Mouse (Mus musculus): Measurements from ENCODE around the gene Rbfox1. TPM values are rescaled to one million over a fixed set of nuclear protein-coding genes. Genes with fewer than 3 reads are reported as not detected.

Gene Rbfox1
- polyA plus RNA-seq, 1 experiment: 0.21 TPM

DNA sequence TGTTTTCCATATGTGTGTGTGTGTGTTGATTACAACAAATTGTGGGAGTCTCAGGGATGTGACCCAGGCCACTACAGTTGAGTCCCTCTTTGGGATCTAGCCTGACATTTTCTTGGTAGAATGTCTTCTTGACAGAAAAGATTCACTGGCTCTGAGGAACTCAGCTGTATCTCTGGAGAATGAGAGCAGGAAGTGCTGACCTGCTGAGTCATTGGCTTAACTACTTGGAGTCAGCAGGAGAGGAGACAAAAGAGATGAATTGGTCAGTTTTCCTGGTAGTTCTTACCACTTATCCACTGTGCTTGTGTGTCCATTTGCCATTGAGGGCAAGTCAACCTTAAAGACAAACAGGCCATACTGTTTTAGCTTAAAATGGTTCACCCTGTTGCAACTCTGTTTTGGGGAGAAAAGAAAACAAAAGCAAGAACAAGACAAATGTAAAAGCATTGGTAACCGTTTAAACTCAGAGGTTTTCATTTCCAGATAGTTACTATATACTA lies 1561.7 kb downstream of the Rbfox1 start:
- Histone ChIP-seq H3K4me3 (replicated peaks) (no peak overlapping the region), H3K27me3 (replicated peaks) (no peaks in the 10 kb centered on the region), H3K9me3 (0 out of 2 replicates have a peak, but pooled peaks cover 3% of the 10 kb centered on the region), H3K36me3 (replicated peaks; ENCODE audit: low read length) (no peaks in the 10 kb centered on the region), H3K4me1 (no peaks in the 10 kb centered on the region)
- no peak for TF ChIP-seq FLI1 (IDR thresholded peaks at IDR 0.05; ENCODE audit: low read length)

- 0 out of 2 replicates have a peak, but pooled peaks cover 3% of the 10 kb centered on the region for H3K9me3 ChIP-seq
- no peak overlapping the region for H3K4me3 ChIP-seq (replicated peaks)
- no peaks in the 10 kb centered on the region for H3K4me1 ChIP-seq
- H3K27me3 ChIP-seq (replicated peaks): no peaks in the 10 kb centered on the region
- no peaks in the 10 kb centered on the region for H3K36me3 ChIP-seq (replicated peaks; ENCODE audit: low read length)
- TF ChIP-seq FLI1 (IDR thresholded peaks at IDR 0.05; ENCODE audit: low read length) (no peak), GATA1 (IDR thresholded peaks at IDR 0.05; ENCODE audit: borderline replicate concordance, low read length) (no peak)
These were observed 1562.8 kb downstream of the Rbfox1 start for GRCm38 (mm10) chr16:7447718-7448649.

DNA sequence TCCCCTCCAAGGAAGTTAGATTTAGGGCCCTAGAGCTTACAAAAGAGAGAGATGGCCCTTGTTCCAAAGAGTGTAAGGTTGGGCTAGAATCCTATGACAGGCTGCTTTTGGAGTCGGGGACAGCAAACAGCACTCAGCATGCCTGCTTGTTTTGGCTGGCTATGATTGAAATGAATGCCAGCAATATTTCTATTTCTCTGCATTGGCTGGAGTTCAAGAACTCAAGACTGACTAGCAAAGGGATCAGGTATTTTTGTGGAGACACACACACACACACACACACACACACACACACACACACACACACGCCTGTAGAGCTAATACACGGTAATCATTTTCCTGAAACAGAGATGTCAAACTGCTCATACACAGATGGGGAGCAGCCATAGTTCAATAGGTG lies 1566.0 kb downstream of the Rbfox1 start:
- 0 out of 2 replicates have a peak, but pooled peaks cover 3% of the 10 kb centered on the region for H3K9me3 ChIP-seq

DNA sequence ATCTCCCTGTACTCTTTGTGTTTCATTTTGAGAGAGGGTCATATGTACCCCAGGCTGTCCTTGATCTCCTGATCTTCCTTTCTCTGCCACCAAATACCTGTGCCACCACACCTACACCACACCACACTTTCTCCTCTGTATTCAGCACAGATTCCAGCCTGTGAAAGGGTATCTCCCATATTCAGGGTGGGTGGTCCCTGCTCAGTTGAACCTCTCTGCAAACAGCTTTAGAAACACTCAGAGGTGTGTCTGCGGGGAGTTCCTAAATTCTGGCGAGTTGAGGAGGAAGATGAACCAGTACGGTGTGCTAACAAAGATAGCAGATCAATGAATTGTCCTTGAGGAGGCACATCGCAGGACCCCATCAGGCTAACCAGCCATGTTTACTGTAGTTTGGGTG lies 1572.4 kb downstream of the Rbfox1 start:
- no peaks in the 10 kb centered on the region for H3K4me1 ChIP-seq
- no peaks in the 10 kb centered on the region for H3K27me3 ChIP-seq (replicated peaks)
- TF ChIP-seq GATA1 (IDR thresholded peaks at IDR 0.05; ENCODE audit: borderline replicate concordance, low read length): no peak
- TF ChIP-seq FLI1 (IDR thresholded peaks at IDR 0.05; ENCODE audit: low read length): no peak
- no peak overlapping the region for H3K4me3 ChIP-seq (replicated peaks)
- H3K9me3 ChIP-seq: no peaks in the 10 kb centered on the region
- H3K36me3 ChIP-seq (replicated peaks; ENCODE audit: low read length): no peaks in the 10 kb centered on the region

More for the DNA sequence above, 1566.0 kb downstream of the Rbfox1 start:
- Histone ChIP-seq H3K27me3 (replicated peaks) (no peaks in the 10 kb centered on the region), H3K4me1 (no peaks in the 10 kb centered on the region), H3K36me3 (replicated peaks; ENCODE audit: low read length) (no peaks in the 10 kb centered on the region), H3K4me3 (replicated peaks) (no peak overlapping the region)
- TF ChIP-seq FLI1 (IDR thresholded peaks at IDR 0.05; ENCODE audit: low read length) (no peak), GATA1 (IDR thresholded peaks at IDR 0.05; ENCODE audit: borderline replicate concordance, low read length) (no peak)

Data from megakaryocyte, embryonic 14.5 days (primary cell).